Mouse (Mus musculus) adrenal gland, postnatal 10 days (tissue): Measurements from ENCODE around the gene Abi1. TPM values are rescaled to one million over a fixed set of nuclear protein-coding genes. Genes with fewer than 3 reads are reported as not detected.
"Not testable (repeated sequence)": the region's sequence is repeated elsewhere in the genome, so short reads cannot be mapped to it uniquely, and the experiment has no call there.

Experiments
- DNase-seq: peaks from one replicate; pipeline ENCODE4 v3.0.0; 2021; ENCODE audit warnings: mixed read lengths
- total RNA-seq, 2 experiments: library from RNA; stranded (reverse); gene quantifications; 2 replicates each; pipeline ENCODE4 v1.2.3; 2021

The Abi1 gene
- total RNA-seq, 2 experiments from 2014 or later = 57.6 to 57.8 TPM

- DNase-seq = no peak
These were observed 78.4 kb downstream of the Abi1 start for GRCm38 (mm10) chr2:22961681-22962080.

- no peak for DNase-seq
These were observed 82.6 kb downstream of the Abi1 start for GRCm38 (mm10) chr2:22957415-22957814.

GRCm38 (mm10) chr2:22955914-22956313 lies 84.1 kb downstream of the Abi1 start:
- no peak for DNase-seq

GRCm38 (mm10) chr2:22954278-22954677 lies 85.8 kb downstream of the Abi1 start:
- DNase-seq = no peak

GRCm38 (mm10) chr2:22949956-22950355 lies 90.1 kb downstream of the Abi1 start:
- no peak for DNase-seq

- DNase-seq = no peak
These were observed 106.5 kb downstream of the Abi1 start for GRCm38 (mm10) chr2:22933556-22933955.

GRCm38 (mm10) chr2:22928259-22928658 lies 111.8 kb downstream of the Abi1 start:
- DNase-seq = no peak

GRCm38 (mm10) chr2:22925911-22926310 lies 114.1 kb downstream of the Abi1 start:
- DNase-seq = not testable (repeated sequence)

GRCm38 (mm10) chr2:22918651-22919050 lies 121.4 kb downstream of the Abi1 start:
- no peak for DNase-seq

GRCm38 (mm10) chr2:22914421-22914820 lies 125.6 kb downstream of the Abi1 start:
- no peak for DNase-seq

GRCm38 (mm10) chr2:22903947-22904346 lies 136.1 kb downstream of the Abi1 start:
- no peak for DNase-seq

GRCm38 (mm10) chr2:22895282-22896273 lies 144.5 kb downstream of the Abi1 start, which contains the start of gene Pdss1:
TSS of gene Pdss1 (plus strand) at chr2:22895522.
- peak; percentile 94 for DNase-seq

GRCm38 (mm10) chr2:22894932-22895281 lies 145.1 kb downstream of the Abi1 start:
- peak; percentile 4 for DNase-seq

Other genes with a start within 250 kb of the Abi1 start
- 10 to 100 TPM; 17.8 to 22.0 TPM for gene Pdss1, start 144.7 kb downstream of the Abi1 start, total RNA-seq
- 10 to 100 TPM; 65.0 to 68.6 TPM for gene Acbd5, start 27.9 kb upstream of the Abi1 start, total RNA-seq
- gene Mastl, start 115.8 kb upstream of the Abi1 start, total RNA-seq = 1 to 10 TPM; 4.3 to 6.2 TPM
- 100 to 1,000 TPM in 1 of 2 experiments, 10 to 100 TPM in 1; 96.1 to 113 TPM for gene Yme1l1, start 116.1 kb upstream of the Abi1 start, total RNA-seq
- not detected for gene 4931423N10Rik, start 167.2 kb upstream of the Abi1 start, total RNA-seq